Mouse (Mus musculus): ENCODE results near the gene Mettl7a2. TPM values are rescaled to one million over a fixed set of nuclear protein-coding genes. Genes with fewer than 3 reads are reported as not detected.

Gene Mettl7a2
- polyA plus RNA-seq, 1 experiment from 2014 or later = not detected

- Histone ChIP-seq H3K27ac (ENCODE audit: low read depth, low read length) (no peak overlapping the region), H3K27me3 (ENCODE audit: control insufficient read depth, insufficient read depth, low read length) (no peaks in the 10 kb centered on the region), H3K4me3 (ENCODE audit: low read depth, low read length) (no peak overlapping the region), H3K9me3 (ENCODE audit: control insufficient read depth, low read length) (no peaks in the 10 kb centered on the region), H3K4me1 (ENCODE audit: control insufficient read depth, insufficient read depth, low read length) (no peaks in the 10 kb centered on the region), H3K9ac (ENCODE audit: low read length) (no peak overlapping the region), H3K36me3 (ENCODE audit: control insufficient read depth, insufficient read depth, low read length) (peaks cover 32% of the 10 kb centered on the region), H3K4me2 (no peak overlapping the region)
- no peak for ATAC-seq (ENCODE audit: low FRiP score)
- DNase-seq (ENCODE audit: low spot score, missing footprints) = no peak
- WGBS = 93% methylated on average over 14 of the region's 14 CpGs
Measured at GRCm38 (mm10) chr15:100402347-100402746, 49.3 kb downstream of the Mettl7a2 start.

GRCm38 (mm10) chr15:100402798-100403197 is 49.8 kb downstream of the Mettl7a2 start:
- DNase-seq (ENCODE audit: low spot score, missing footprints) (no peak), ATAC-seq (ENCODE audit: low FRiP score) (no peak)
- Histone ChIP-seq H3K36me3 (ENCODE audit: control insufficient read depth, insufficient read depth, low read length) (peaks cover 27% of the 10 kb centered on the region), H3K27me3 (ENCODE audit: control insufficient read depth, insufficient read depth, low read length) (no peaks in the 10 kb centered on the region), H3K4me1 (ENCODE audit: control insufficient read depth, insufficient read depth, low read length) (no peaks in the 10 kb centered on the region), H3K4me3 (ENCODE audit: low read depth, low read length) (no peak overlapping the region), H3K9ac (ENCODE audit: low read length) (no peak overlapping the region), H3K4me2 (no peak overlapping the region), H3K9me3 (ENCODE audit: control insufficient read depth, low read length) (no peaks in the 10 kb centered on the region), H3K27ac (ENCODE audit: low read depth, low read length) (no peak overlapping the region)
- WGBS = 91% methylated on average over 4 of the region's 4 CpGs

GRCm38 (mm10) chr15:100403318-100404000 is 50.5 kb downstream of the Mettl7a2 start:
- H3K27me3 ChIP-seq (ENCODE audit: control insufficient read depth, insufficient read depth, low read length) = no peaks in the 10 kb centered on the region
- no peak overlapping the region for H3K9ac ChIP-seq (ENCODE audit: low read length)
- H3K4me3 ChIP-seq (ENCODE audit: low read depth, low read length) = no peak overlapping the region
- H3K4me2 ChIP-seq = no peak overlapping the region
- ATAC-seq (ENCODE audit: low FRiP score) = no peak
- no peaks in the 10 kb centered on the region for H3K4me1 ChIP-seq (ENCODE audit: control insufficient read depth, insufficient read depth, low read length)
- no peak for DNase-seq (ENCODE audit: low spot score, missing footprints)
- H3K9me3 ChIP-seq (ENCODE audit: control insufficient read depth, low read length) = no peaks in the 10 kb centered on the region
- H3K27ac ChIP-seq (ENCODE audit: low read depth, low read length) = no peak overlapping the region
- peaks cover 26% of the 10 kb centered on the region for H3K36me3 ChIP-seq (ENCODE audit: control insufficient read depth, insufficient read depth, low read length)
- 95% methylated on average over 16 of the region's 16 CpGs for WGBS

- Histone ChIP-seq H3K27ac (ENCODE audit: low read depth, low read length) (no peak overlapping the region), H3K36me3 (ENCODE audit: control insufficient read depth, insufficient read depth, low read length) (peaks cover 12% of the 10 kb centered on the region), H3K9ac (ENCODE audit: low read length) (no peak overlapping the region), H3K4me1 (ENCODE audit: control insufficient read depth, insufficient read depth, low read length) (no peaks in the 10 kb centered on the region), H3K9me3 (ENCODE audit: control insufficient read depth, low read length) (no peaks in the 10 kb centered on the region), H3K4me2 (no peak overlapping the region), H3K4me3 (ENCODE audit: low read depth, low read length) (no peak overlapping the region), H3K27me3 (ENCODE audit: control insufficient read depth, insufficient read depth, low read length) (no peaks in the 10 kb centered on the region)
- DNase-seq (ENCODE audit: low spot score, missing footprints) (no peak), ATAC-seq (ENCODE audit: low FRiP score) (no peak)
- 90% methylated on average over 5 of the region's 5 CpGs for WGBS
Measured at GRCm38 (mm10) chr15:100406088-100406487, 53.1 kb downstream of the Mettl7a2 start.

GRCm38 (mm10) chr15:100410918-100411672 is 58.1 kb downstream of the Mettl7a2 start:
- no peaks in the 10 kb centered on the region for H3K27me3 ChIP-seq (ENCODE audit: control insufficient read depth, insufficient read depth, low read length)
- no peaks in the 10 kb centered on the region for H3K9me3 ChIP-seq (ENCODE audit: control insufficient read depth, low read length)
- H3K4me2 ChIP-seq = no peak overlapping the region
- H3K4me1 ChIP-seq (ENCODE audit: control insufficient read depth, insufficient read depth, low read length) = no peaks in the 10 kb centered on the region
- H3K36me3 ChIP-seq (ENCODE audit: control insufficient read depth, insufficient read depth, low read length) = peaks cover 6% of the 10 kb centered on the region
- no peak overlapping the region for H3K4me3 ChIP-seq (ENCODE audit: low read depth, low read length)
- 64% methylated on average over 14 of the region's 14 CpGs for WGBS
- no peak overlapping the region for H3K27ac ChIP-seq (ENCODE audit: low read depth, low read length)
- ATAC-seq (ENCODE audit: low FRiP score) (no peak), DNase-seq (ENCODE audit: low spot score, missing footprints) (no peak)
- no peak overlapping the region for H3K9ac ChIP-seq (ENCODE audit: low read length)

Other genes starting within 250 kb of the Mettl7a2 start
- gene Atf1, start 125.4 kb upstream of the Mettl7a2 start, polyA plus RNA-seq (2014; fragmentation: Nextera tagmentation; extraction: Ambion mirVana) = 31.8 and 33.5 TPM in 2 replicates
- gene Tmprss12, start 72.4 kb upstream of the Mettl7a2 start, polyA plus RNA-seq (2014; fragmentation: Nextera tagmentation; extraction: Ambion mirVana) = 0.10 TPM in 1 of 2 replicates, not detected in the other
- 4.0 and 5.1 TPM in 2 replicates for gene Mettl7a1, start 49.1 kb upstream of the Mettl7a2 start, polyA plus RNA-seq (2014; fragmentation: Nextera tagmentation; extraction: Ambion mirVana)
- not detected in 2 replicates for gene Mettl7a3, start 18.3 kb upstream of the Mettl7a2 start, polyA plus RNA-seq (2014; fragmentation: Nextera tagmentation; extraction: Ambion mirVana)
- gene Methig1, start 51 bp upstream of the Mettl7a2 start, polyA plus RNA-seq (2014; fragmentation: Nextera tagmentation; extraction: Ambion mirVana) = not detected in 2 replicates
- gene Higd1c, start 11.3 kb downstream of the Mettl7a2 start, polyA plus RNA-seq (2014; fragmentation: Nextera tagmentation; extraction: Ambion mirVana) = not detected in 2 replicates
- gene Gm5475, start 68.9 kb downstream of the Mettl7a2 start, polyA plus RNA-seq (2014; fragmentation: Nextera tagmentation; extraction: Ambion mirVana) = not detected in 2 replicates
- 18.2 and 22.2 TPM in 2 replicates for gene Slc11a2, start 71.9 kb downstream of the Mettl7a2 start, polyA plus RNA-seq (2014; fragmentation: Nextera tagmentation; extraction: Ambion mirVana)
- 41.0 and 42.5 TPM in 2 replicates for gene Letmd1, start 115.8 kb downstream of the Mettl7a2 start, polyA plus RNA-seq (2014; fragmentation: Nextera tagmentation; extraction: Ambion mirVana)
- 20.4 and 21.4 TPM in 2 replicates for gene Csrnp2, start 142.3 kb downstream of the Mettl7a2 start, polyA plus RNA-seq (2014; fragmentation: Nextera tagmentation; extraction: Ambion mirVana)
- gene Tfcp2, start 198.8 kb downstream of the Mettl7a2 start, polyA plus RNA-seq (2014; fragmentation: Nextera tagmentation; extraction: Ambion mirVana) = 27.7 and 29.9 TPM in 2 replicates
- 15.0 and 15.6 TPM in 2 replicates for gene Pou6f1, start 246.8 kb downstream of the Mettl7a2 start, polyA plus RNA-seq (2014; fragmentation: Nextera tagmentation; extraction: Ambion mirVana)

All from midbrain, embryonic 11.5 days (tissue).